Comparison of ENCODE assay signal across 10 mouse cellular contexts in the genomic region with DNA sequence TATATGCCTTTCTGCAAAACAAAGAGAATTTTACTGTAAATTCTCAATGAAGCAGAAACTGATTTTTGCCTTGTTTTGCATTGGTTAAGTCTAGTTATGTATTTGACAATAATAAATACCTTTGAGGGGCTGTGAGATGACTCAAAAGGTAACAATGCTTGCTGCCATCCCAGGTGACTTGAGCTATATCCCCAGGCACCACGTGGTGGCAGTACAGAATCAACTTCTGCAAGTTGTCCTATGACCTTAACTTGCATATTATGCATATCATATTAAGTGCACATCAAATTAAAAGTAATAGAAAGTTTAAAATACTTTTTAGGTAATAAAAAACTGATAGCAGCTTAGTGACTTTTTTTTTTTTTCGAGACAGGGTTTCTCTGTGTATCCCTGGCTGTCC. TPM values are rescaled to one million over a fixed set of nuclear protein-coding genes. Genes with fewer than 3 reads are reported as not detected.
DNase-seq lines count a peak whose midpoint lies in the region; ATAC-seq lines count a peak whose summit lies in the region.
"Had no signal": no experiment of that assay in that cellular context is flagged by ENCODE, and none has a peak within 500 bp of the region (broad histone marks: within the 10 kb centered on the region; RNA-seq: fewer than 3 reads in every experiment).

No protein-coding gene starts in this region.

- no peaks in the 10 kb centered on the region for H3K4me1 ChIP-seq in hindbrain, embryonic 14.5 days (replicated peaks; ENCODE audit: control insufficient read depth, insufficient read depth, low read length)
- no peaks in the 10 kb centered on the region for H3K4me1 ChIP-seq in forebrain, embryonic 10.5 days
- H3K4me1 ChIP-seq: limb, embryonic 12.5 days; neural tube, embryonic 13.5 days had no signal

- no peak overlapping the region for H3K27ac ChIP-seq in hindbrain, embryonic 14.5 days
- H3K27ac ChIP-seq in forebrain, embryonic 10.5 days, result no peak overlapping the region
- H3K27ac ChIP-seq: limb, embryonic 12.5 days; neural tube, embryonic 13.5 days had no signal

- WGBS in hindbrain, embryonic 14.5 days, result 46% methylated on average over 2 of the region's 2 CpGs
- WGBS in forebrain, embryonic 10.5 days, result 37% methylated on average over 2 of the region's 2 CpGs

- no peaks in the 10 kb centered on the region for H3K36me3 ChIP-seq in hindbrain, embryonic 14.5 days (replicated peaks; ENCODE audit: control insufficient read depth, insufficient read depth)
- H3K36me3 ChIP-seq in forebrain, embryonic 10.5 days (replicated peaks), result no peaks in the 10 kb centered on the region
- H3K36me3 ChIP-seq: limb, embryonic 12.5 days; neural tube, embryonic 13.5 days had no signal

- H3K4me3 ChIP-seq in hindbrain, embryonic 14.5 days (replicated peaks; ENCODE audit: low read length), result no peak overlapping the region
- H3K4me3 ChIP-seq in forebrain, embryonic 10.5 days, result no peak overlapping the region
- H3K4me3 ChIP-seq: limb, embryonic 12.5 days; neural tube, embryonic 13.5 days had no signal

- peak; percentile 16 to 40 for DNase-seq in left cerebral cortex, adult 18-20 months (ENCODE audit: low spot score in 2 of 2)
- no peak for DNase-seq in left cerebral cortex, adult 8-10 months (ENCODE audit: low spot score in 2 of 2)
- peak; percentile 44 for DNase-seq in NIH3T3 (ENCODE audit: low read depth)
- DNase-seq in kidney, postnatal 25 days, result peak; percentile 40 to 53
- no peak for DNase-seq in hindbrain, embryonic 14.5 days (ENCODE audit: low spot score)
- no peak for DNase-seq in cerebellum, adult 8-10 months
- DNase-seq in forebrain, embryonic 10.5 days (ENCODE audit: extremely low spot score, low spot score), result no peak

- no peak overlapping the region for H3K9ac ChIP-seq in hindbrain, embryonic 14.5 days
- H3K9ac ChIP-seq: limb, embryonic 12.5 days; neural tube, embryonic 13.5 days had no signal

- H3K27me3 ChIP-seq in hindbrain, embryonic 14.5 days (ENCODE audit: control insufficient read depth, insufficient read depth, low read length), result no peaks in the 10 kb centered on the region
- no peaks in the 10 kb centered on the region for H3K27me3 ChIP-seq in forebrain, embryonic 10.5 days (ENCODE audit: poor library complexity, severe bottlenecking)
- H3K27me3 ChIP-seq: limb, embryonic 12.5 days; neural tube, embryonic 13.5 days had no signal

- no peak overlapping the region for H3K4me2 ChIP-seq in hindbrain, embryonic 14.5 days (replicated peaks)
- H3K4me2 ChIP-seq: limb, embryonic 12.5 days; neural tube, embryonic 13.5 days had no signal

- peak; percentile 56 for ATAC-seq in CD4-positive, CD25-positive, alpha-beta regulatory T cell, adult 4 months
- ATAC-seq in hindbrain, embryonic 14.5 days (ENCODE audit: low FRiP score), result no peak

- no peaks in the 10 kb centered on the region for H3K9me3 ChIP-seq in hindbrain, embryonic 14.5 days (ENCODE audit: control insufficient read depth, low read length)
- H3K9me3 ChIP-seq in forebrain, embryonic 10.5 days, result no peaks in the 10 kb centered on the region
- H3K9me3 ChIP-seq: limb, embryonic 12.5 days; neural tube, embryonic 13.5 days had no signal

RNA-seq across cellular contexts. Expression of a gene that starts 17.4 kb away (rescaled TPM):
- 1 to 10 TPM in 1 of 2 experiments, under 1 TPM in 1; 0.91 to 1.9 TPM for total RNA-seq in left cerebral cortex, adult 18-20 months (2021)
- 1 to 10 TPM in 3 of 4 experiments, under 1 TPM in 1; 0.75 to 1.6 (median 1.2) TPM for total RNA-seq in left cerebral cortex, adult 8-10 months (2022)
- under 1 TPM in 1 of 2 experiments, not detected in 1; 0.71 TPM for polyA plus RNA-seq in CD4-positive, CD25-positive, alpha-beta regulatory T cell, adult 4 months (2017; shearing (Covaris generic))
- not detected in 2 replicates for polyA plus RNA-seq in hindbrain, embryonic 14.5 days (2014; fragmentation: Nextera tagmentation; extraction: Ambion mirVana)
- polyA plus RNA-seq in forebrain, embryonic 10.5 days (2016; fragmentation: Nextera tagmentation; extraction: Ambion mirVana), result not detected in 2 replicates
- polyA plus RNA-seq: limb, embryonic 12.5 days; neural tube, embryonic 13.5 days had no signal

RNA-seq across cellular contexts. Expression of a gene that starts 57.9 kb away (rescaled TPM):
- 1 to 10 TPM in 1 of 2 experiments, under 1 TPM in 1; 0.70 to 1.5 TPM for total RNA-seq in left cerebral cortex, adult 18-20 months (2021)
- total RNA-seq in left cerebral cortex, adult 8-10 months (2022), result 1 to 10 TPM in 2 of 4 experiments, under 1 TPM in 1, not detected in 1; 0.59 to 1.2 (median 1.1) TPM
- polyA plus RNA-seq in CD4-positive, CD25-positive, alpha-beta regulatory T cell, adult 4 months (2017; shearing (Covaris generic)), result 10 to 100 TPM; 44.8 to 57.0 TPM
- 5.5 and 7.5 TPM in 2 replicates for polyA plus RNA-seq in hindbrain, embryonic 14.5 days (2014; fragmentation: Nextera tagmentation; extraction: Ambion mirVana)
- 0.21 and 0.52 TPM in 2 replicates for polyA plus RNA-seq in forebrain, embryonic 10.5 days (2016; fragmentation: Nextera tagmentation; extraction: Ambion mirVana)

Comparison
In these comparisons a context has a peak if more than half of its experiments do, and no peak if none do; other contexts are left out.
1. DNase-seq: peak in left cerebral cortex, adult 18-20 months (2 of 2), NIH3T3 (single experiment) and kidney, postnatal 25 days (2 of 2); none in left cerebral cortex, adult 8-10 months (0 of 2), hindbrain, embryonic 14.5 days (single experiment), cerebellum, adult 8-10 months (single experiment) and forebrain, embryonic 10.5 days (single experiment).